Mouse (Mus musculus) kidney, postnatal 0 days (tissue): ENCODE data around the gene Arl13b. TPM values are rescaled to one million over a fixed set of nuclear protein-coding genes. Genes with fewer than 3 reads are reported as not detected.

Source experiments
- ATAC-seq: fragments of 200-750 bp; cut with Nextera tagmentation; replicated peaks from 2 replicates; pipeline ENCODE4 v1.8.0; 2017; ENCODE audit warnings: low read depth, moderate number of reproducible peaks, moderate TSS enrichment, moderate library complexity; ENCODE audit not compliant: low FRiP score
- DNase-seq: peaks from one replicate; pipeline ENCODE4 v3.0.0-alpha.2; 2016; ENCODE audit warnings: low spot score
- H3K27ac ChIP-seq: fragments of 300-500 bp; sonication (generic); 2 replicates; pipeline ENCODE4 v1.5.1; 2014; ENCODE audit warnings: mild to moderate bottlenecking
- H3K27me3 ChIP-seq: fragments of 300-500 bp; sonication (generic); 2 replicates; pipeline ENCODE4 v1.6.1; 2014; ENCODE audit warnings: low read length, mixed read lengths; ENCODE audit not compliant: insufficient read depth
- H3K36me3 ChIP-seq: fragments of 300-500 bp; sonication (generic); 2 replicates; pipeline ENCODE4 v1.6.1; 2014; ENCODE audit warnings: low read length, mixed read lengths; ENCODE audit not compliant: insufficient read depth
- H3K4me1 ChIP-seq: fragments of 300-500 bp; sonication (generic); replicated peaks from 2 replicates; pipeline ENCODE4 v1.6.1; 2014; ENCODE audit warnings: antibody characterized with exemption, low read length, mixed read lengths; ENCODE audit not compliant: insufficient read depth
- H3K4me2 ChIP-seq: fragments of 300-500 bp; sonication (generic); 2 replicates; pipeline ENCODE4 v1.6.1; 2014; ENCODE audit warnings: mild to moderate bottlenecking, low read length, moderate library complexity, mixed read lengths
- H3K4me3 ChIP-seq: fragments of 300-500 bp; sonication (generic); replicated peaks from 2 replicates; pipeline ENCODE4 v1.5.1; 2014; ENCODE audit warnings: low read depth, low read length
- H3K9ac ChIP-seq: fragments of 300-500 bp; sonication (generic); 2 replicates; pipeline ENCODE4 v1.6.1; 2014; ENCODE audit warnings: low read depth, low read length
- H3K9me3 ChIP-seq: fragments of 300-500 bp; sonication (generic); replicated peaks from 2 replicates; pipeline ENCODE4 v1.6.1; 2016; ENCODE audit warnings: low read length, inconsistent platforms, mixed read lengths
- CTCF ChIP-seq: IDR thresholded peaks from 2 replicates; pipeline ENCODE4 v1.5.1; 2016; ENCODE audit warnings: antibody characterized with exemption, low read depth, mild to moderate bottlenecking, moderate library complexity
- WGBS: fragments of 180-500 bp; shearing (Covaris S2); extraction: QIAGEN DNeasy Blood & Tissue Kit; methylation state at CpG from one replicate; pipeline ENCODE4 v1.1.7; 2014; 5-methylcytosine and 5-hydroxymethylcytosine counted together
- polyA plus RNA-seq: library from polyadenylated mRNA; unstranded; fragments of >200 nt; fragmentation: Nextera tagmentation; extraction: Ambion mirVana; gene quantifications from 2 replicates; pipeline ENCODE4 v1.2.1, GENCODE M21; 2015

The Arl13b gene
- polyA plus RNA-seq, 1 experiment from 2014 or later, result 21.3 TPM

DNA sequence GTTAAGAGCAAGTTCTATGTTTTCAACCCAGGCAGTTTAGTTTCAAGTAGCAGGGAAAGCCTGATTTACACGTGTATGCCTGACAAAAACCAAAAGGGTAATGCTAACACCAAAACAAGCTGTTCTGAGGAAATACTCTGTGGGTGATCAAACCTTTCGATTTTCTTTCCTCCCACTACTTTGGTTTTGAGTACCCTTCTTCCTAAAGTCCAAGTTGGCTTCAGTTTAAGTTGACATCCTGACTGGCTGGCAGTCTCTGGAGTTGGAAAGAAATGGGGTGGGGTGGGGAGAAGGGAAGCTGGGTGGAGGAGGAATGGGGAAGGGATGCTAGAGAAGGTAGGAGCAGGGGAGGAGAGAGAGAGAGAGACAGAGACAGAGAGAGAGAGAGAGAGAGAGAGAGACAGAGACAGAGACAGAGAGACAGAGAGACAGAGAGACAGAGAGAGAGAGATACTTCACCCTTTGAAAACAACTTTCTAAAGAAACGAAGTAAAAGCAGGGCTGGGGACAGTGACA lies 6.8 kb upstream of the Arl13b start:
- peak overlapping the region; percentile 84 for H3K27ac ChIP-seq
- 17% methylated on average over 3 of the region's 3 CpGs for WGBS
- peak; percentile 44; the same call in 1 of the 2 replicates for ATAC-seq
- TF ChIP-seq CTCF, result no peak
- no peaks in the 10 kb centered on the region for H3K4me1 ChIP-seq
- peak overlapping the region; percentile 70 for H3K4me3 ChIP-seq
- peak overlapping the region; percentile 85 for H3K4me2 ChIP-seq
- no peaks in the 10 kb centered on the region for H3K9me3 ChIP-seq
- H3K36me3 ChIP-seq, result no peaks in the 10 kb centered on the region
- H3K27me3 ChIP-seq, result no peaks in the 10 kb centered on the region
- DNase-seq, result peak; percentile 29
- peak overlapping the region; percentile 83 for H3K9ac ChIP-seq

DNA sequence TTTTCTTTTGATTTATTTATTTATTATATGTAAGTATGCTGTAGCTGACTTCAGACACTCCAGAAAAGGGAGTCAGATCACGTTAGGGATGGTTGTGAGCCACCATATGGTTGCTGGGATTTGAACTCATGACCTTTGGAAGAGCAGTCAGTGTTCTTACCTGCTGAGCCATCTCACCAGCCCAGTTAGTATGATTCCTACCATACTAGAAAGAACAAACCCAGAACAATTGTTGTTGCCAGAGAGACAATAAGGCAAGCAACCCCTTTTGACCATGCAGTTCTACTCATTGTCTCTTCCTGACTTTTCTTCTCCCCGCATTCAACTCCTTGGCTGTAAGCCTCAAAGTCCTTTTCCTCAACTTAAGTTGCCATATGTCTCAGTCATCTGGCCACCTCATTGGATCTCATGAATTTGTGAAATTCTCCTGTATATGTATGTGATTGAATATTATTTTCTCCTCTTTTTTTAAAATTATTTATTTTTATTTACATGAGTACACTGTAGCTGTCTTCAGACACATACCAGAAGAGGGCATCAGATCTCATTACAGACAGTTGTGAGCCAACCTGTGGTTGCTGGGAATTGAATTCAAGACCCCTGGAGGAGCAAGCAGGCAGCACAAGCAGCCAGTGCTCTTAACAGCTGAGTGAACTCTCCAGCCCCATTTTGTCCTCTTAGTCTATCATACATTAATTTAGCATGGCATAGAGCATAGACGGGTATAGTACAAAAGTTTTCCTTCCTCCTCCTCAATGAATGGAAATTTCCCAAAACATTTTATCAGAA lies 5.8 kb upstream of the Arl13b start:
- no peak overlapping the region for H3K9ac ChIP-seq
- no peak for ATAC-seq
- no peak overlapping the region for H3K4me3 ChIP-seq
- 88% methylated on average over 3 of the region's 3 CpGs for WGBS
- DNase-seq, result no peak
- H3K36me3 ChIP-seq, result no peaks in the 10 kb centered on the region
- TF ChIP-seq CTCF, result peak; percentile 20; the same call in 1 of the 2 replicates
- H3K27me3 ChIP-seq, result no peaks in the 10 kb centered on the region
- no peaks in the 10 kb centered on the region for H3K4me1 ChIP-seq
- H3K9me3 ChIP-seq, result no peaks in the 10 kb centered on the region
- H3K27ac ChIP-seq, result no peak overlapping the region
- no peak overlapping the region for H3K4me2 ChIP-seq

DNA sequence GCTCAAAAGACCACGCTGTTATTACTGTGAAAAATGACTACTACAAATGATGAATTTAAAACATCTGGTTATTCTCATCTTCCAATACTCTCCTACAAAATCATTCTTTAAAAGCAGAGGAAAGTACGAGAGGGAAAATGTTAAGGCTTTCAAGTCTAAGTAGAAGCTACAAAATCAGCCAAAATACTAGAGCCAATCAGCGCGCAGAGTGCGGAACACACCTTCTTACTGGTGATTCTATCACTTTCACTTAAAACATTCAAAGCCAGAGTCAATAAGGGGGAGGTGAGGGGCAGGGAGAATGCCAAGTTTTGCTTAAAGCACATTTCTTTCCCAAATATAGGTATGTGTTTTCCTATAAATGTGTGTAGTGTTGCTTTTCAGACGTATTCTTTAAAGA lies 1.5 kb downstream of the Arl13b start:
- H3K4me2 ChIP-seq, result no peak overlapping the region; the same call in 1 of the 2 replicates
- WGBS, result 85% methylated on average over 6 of the region's 6 CpGs

DNA sequence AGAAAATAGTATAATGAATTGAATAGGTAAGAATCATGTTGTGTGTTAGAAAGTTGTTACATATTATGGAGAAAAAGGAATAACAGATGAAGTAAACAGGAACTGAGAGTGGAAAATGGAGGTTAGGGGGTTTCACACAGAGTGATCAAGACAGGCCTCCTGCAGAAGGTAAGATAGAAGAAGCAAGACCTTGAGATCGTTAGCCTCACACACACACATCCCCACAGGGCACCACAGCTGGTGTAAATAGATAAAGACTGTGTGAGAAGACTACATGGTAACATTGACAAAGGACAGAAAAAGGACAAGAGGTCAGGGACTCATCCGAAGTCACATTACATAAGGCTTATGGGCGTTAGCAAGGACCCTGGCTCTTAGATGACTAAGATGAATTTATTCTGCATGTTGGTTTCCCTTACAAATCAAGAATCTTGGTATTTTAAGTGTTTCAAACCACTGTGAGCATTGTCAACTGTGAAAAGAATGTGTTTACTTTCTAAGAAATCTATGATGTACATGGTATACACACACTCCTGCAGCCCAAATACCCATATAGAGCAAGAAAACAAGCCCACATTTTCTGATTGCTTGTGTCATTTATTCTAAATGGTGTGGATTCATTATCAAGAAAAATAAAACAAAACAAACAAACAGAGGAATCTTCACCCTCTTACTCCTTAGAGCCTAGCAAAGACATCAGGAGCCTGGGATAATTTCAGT lies 12.7 kb downstream of the Arl13b start:
- Histone ChIP-seq H3K4me3 (no peak overlapping the region), H3K9ac (no peak overlapping the region), H3K9me3 (no peaks in the 10 kb centered on the region), H3K36me3 (no peaks in the 10 kb centered on the region), H3K4me2 (no peak overlapping the region), H3K27ac (no peak overlapping the region), H3K4me1 (no peaks in the 10 kb centered on the region), H3K27me3 (no peaks in the 10 kb centered on the region)
- no peak for ATAC-seq
- TF ChIP-seq CTCF, result no peak
- 75% methylated on average over 3 of the region's 3 CpGs for WGBS
- no peak for DNase-seq

More for the DNA sequence above, 1.5 kb downstream of the Arl13b start:
- H3K27me3 ChIP-seq, result no peaks in the 10 kb centered on the region
- ATAC-seq, result no peak
- H3K36me3 ChIP-seq, result no peaks in the 10 kb centered on the region
- no peak for DNase-seq
- no peak for TF ChIP-seq CTCF
- no peaks in the 10 kb centered on the region for H3K9me3 ChIP-seq
- no peak overlapping the region for H3K9ac ChIP-seq
- H3K4me1 ChIP-seq, result 0 out of 2 replicates have a peak, but pooled peaks cover 3% of the 10 kb centered on the region
- no peak overlapping the region for H3K4me3 ChIP-seq
- no peak overlapping the region for H3K27ac ChIP-seq

DNA sequence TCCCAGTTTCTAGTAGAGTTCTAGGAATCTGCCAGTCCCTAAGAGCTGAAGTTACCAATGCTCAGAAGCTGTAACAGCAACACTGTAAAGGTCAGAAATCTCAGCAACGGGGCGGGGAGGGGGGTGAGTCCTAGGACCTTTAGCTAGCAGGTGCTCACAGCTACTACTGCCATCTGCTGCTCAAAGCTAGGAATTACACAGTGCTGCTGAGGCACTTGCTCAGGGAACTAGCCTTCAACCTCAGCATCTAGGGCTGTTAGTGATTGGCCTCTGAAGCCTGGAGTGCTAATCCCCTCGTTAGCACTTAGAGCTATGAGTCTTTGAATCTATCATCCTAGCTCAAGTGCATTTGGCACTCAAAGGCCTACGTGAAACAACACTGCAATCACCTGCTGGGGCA lies 14.4 kb downstream of the Arl13b start:
- no peak overlapping the region for H3K9ac ChIP-seq
- ATAC-seq (peak; percentile 83), DNase-seq (peak; percentile 64)
- TF ChIP-seq CTCF, result peak; percentile 79
- H3K4me3 ChIP-seq, result no peak overlapping the region
- H3K36me3 ChIP-seq, result no peaks in the 10 kb centered on the region
- no peaks in the 10 kb centered on the region for H3K4me1 ChIP-seq
- no peak overlapping the region for H3K4me2 ChIP-seq
- no peaks in the 10 kb centered on the region for H3K9me3 ChIP-seq
- H3K27ac ChIP-seq, result no peak overlapping the region
- WGBS, result 20% methylated on average over 4 of the region's 4 CpGs
- no peaks in the 10 kb centered on the region for H3K27me3 ChIP-seq

DNA sequence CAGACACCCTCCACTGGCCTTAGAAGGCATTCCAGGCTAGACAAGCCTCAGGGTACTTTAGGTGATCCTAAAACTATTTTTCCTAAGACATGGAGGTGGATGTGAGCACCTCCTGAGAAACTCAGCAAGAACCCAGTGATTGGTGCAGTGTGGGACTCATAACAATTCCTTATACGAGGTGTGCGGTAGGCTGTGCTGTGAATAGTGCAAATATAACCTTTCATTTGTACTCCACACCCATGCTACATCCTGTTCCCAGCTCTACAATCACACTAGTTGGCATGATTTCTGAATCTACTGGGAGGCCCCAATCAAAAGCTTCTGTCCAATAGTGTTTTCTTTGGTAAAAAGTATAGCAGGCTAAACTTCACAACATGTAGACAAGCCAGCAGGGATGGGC lies 14.8 kb downstream of the Arl13b start:
- Histone ChIP-seq H3K27me3 (no peaks in the 10 kb centered on the region), H3K4me2 (no peak overlapping the region), H3K4me1 (no peaks in the 10 kb centered on the region), H3K4me3 (no peak overlapping the region), H3K9me3 (no peaks in the 10 kb centered on the region), H3K27ac (no peak overlapping the region), H3K36me3 (no peaks in the 10 kb centered on the region), H3K9ac (no peak overlapping the region)
- DNase-seq (no peak), ATAC-seq (no peak)
- WGBS, result 81% methylated on average over 2 of the region's 2 CpGs
- no peak for TF ChIP-seq CTCF
